Mouse (Mus musculus) midbrain, embryonic 11.5 days (tissue): ENCODE measurements around the gene Dapk1. TPM values are rescaled to one million over a fixed set of nuclear protein-coding genes. Genes with fewer than 3 reads are reported as not detected.
A peak's percentile ranks its signal among the peaks of the same experiment; 100 is the strongest.

Experiments used
- ATAC-seq: fragments of 200-750 bp; cut with Nextera tagmentation; 2 replicates; pipeline ENCODE4 v1.8.0; 2017; ENCODE audit warnings: moderate TSS enrichment, moderate library complexity; ENCODE audit not compliant: low FRiP score
- DNase-seq: peaks from one replicate; pipeline ENCODE4 v3.0.0; 2015; ENCODE audit warnings: low spot score; ENCODE audit errors: missing footprints
- H3K27ac ChIP-seq: fragments of 300-500 bp; sonication (generic); 2 replicates; pipeline ENCODE4 v1.5.1; 2014; ENCODE audit warnings: low read depth, low read length
- H3K27me3 ChIP-seq: fragments of 300-500 bp; sonication (generic); 2 replicates; pipeline ENCODE4 v1.6.1; 2014; ENCODE audit warnings: mild to moderate bottlenecking, low read length, moderate library complexity, mixed read lengths; ENCODE audit not compliant: control insufficient read depth, insufficient read depth
- H3K36me3 ChIP-seq: fragments of 300-500 bp; sonication (generic); 2 replicates; pipeline ENCODE4 v1.6.1; 2014; ENCODE audit warnings: mild to moderate bottlenecking, low read length, moderate library complexity, mixed read lengths; ENCODE audit not compliant: control insufficient read depth, insufficient read depth
- H3K4me1 ChIP-seq: fragments of 300-500 bp; sonication (generic); 2 replicates; pipeline ENCODE4 v1.6.1; 2014; ENCODE audit warnings: low read length; ENCODE audit not compliant: control insufficient read depth, insufficient read depth
- H3K4me2 ChIP-seq: fragments of 300-500 bp; sonication (generic); 2 replicates; pipeline ENCODE4 v1.6.1; 2014; ENCODE audit warnings: mild to moderate bottlenecking, moderate library complexity
- H3K4me3 ChIP-seq: fragments of 300-500 bp; sonication (generic); 2 replicates; pipeline ENCODE4 v1.5.1; 2014; ENCODE audit warnings: low read depth, low read length
- H3K9ac ChIP-seq: fragments of 300-500 bp; sonication (generic); 2 replicates; pipeline ENCODE4 v1.6.1; 2014; ENCODE audit warnings: low read length
- H3K9me3 ChIP-seq: fragments of 300-500 bp; sonication (generic); 2 replicates; pipeline ENCODE4 v1.6.1; 2016; ENCODE audit warnings: low read length; ENCODE audit not compliant: control insufficient read depth
- WGBS: fragments of 180-500 bp; shearing (Covaris S2); extraction: QIAGEN DNeasy Blood & Tissue Kit; methylation state at CpG from one replicate; pipeline ENCODE4 v1.1.7; 2014; 5-methylcytosine and 5-hydroxymethylcytosine counted together
- polyA plus RNA-seq: library from polyadenylated mRNA; unstranded; fragments of >200 nt; fragmentation: Nextera tagmentation; extraction: Ambion mirVana; gene quantifications from 2 replicates; pipeline ENCODE4 v1.2.1, GENCODE M21; 2014

Gene Dapk1
- polyA plus RNA-seq, 1 experiment from 2014 or later = 17.2 TPM

- no peak overlapping the region for H3K27ac ChIP-seq
- no peaks in the 10 kb centered on the region for H3K27me3 ChIP-seq
- no peaks in the 10 kb centered on the region for H3K36me3 ChIP-seq
- H3K4me3 ChIP-seq = no peak overlapping the region
- 95% methylated on average over 4 of the region's 4 CpGs for WGBS
- peaks cover 7% of the 10 kb centered on the region; the same call in 1 of the 2 replicates for H3K9me3 ChIP-seq
- DNase-seq = no peak
- no peak overlapping the region for H3K4me2 ChIP-seq
- H3K4me1 ChIP-seq = peaks cover 10% of the 10 kb centered on the region
- no peak overlapping the region for H3K9ac ChIP-seq
- ATAC-seq = no peak
Measured at GRCm38 (mm10) chr13:60687462-60687861, 85.7 kb downstream of the Dapk1 start.

GRCm38 (mm10) chr13:60687891-60688290, 86.1 kb downstream of the Dapk1 start:
- DNase-seq = no peak
- H3K4me1 ChIP-seq = peaks cover 10% of the 10 kb centered on the region
- 77% methylated on average over 7 of the region's 7 CpGs for WGBS

GRCm38 (mm10) chr13:60690921-60691320, 89.2 kb downstream of the Dapk1 start:
- H3K9me3 ChIP-seq = peaks cover 7% of the 10 kb centered on the region; the same call in 1 of the 2 replicates
- H3K9ac ChIP-seq = no peak overlapping the region
- no peaks in the 10 kb centered on the region for H3K36me3 ChIP-seq
- H3K4me1 ChIP-seq = 0 out of 2 replicates have a peak, but pooled peaks cover 2% of the 10 kb centered on the region
- H3K27ac ChIP-seq = no peak overlapping the region
- DNase-seq (peak; percentile 65), ATAC-seq (no peak)
- H3K4me2 ChIP-seq = no peak overlapping the region
- no peaks in the 10 kb centered on the region for H3K27me3 ChIP-seq
- 98% methylated on average over 2 of the region's 2 CpGs for WGBS
- H3K4me3 ChIP-seq = no peak overlapping the region

More at GRCm38 (mm10) chr13:60687891-60688290, 86.1 kb downstream of the Dapk1 start:
- ATAC-seq = no peak
- no peak overlapping the region for H3K27ac ChIP-seq
- no peaks in the 10 kb centered on the region for H3K36me3 ChIP-seq
- peaks cover 7% of the 10 kb centered on the region; the same call in 1 of the 2 replicates for H3K9me3 ChIP-seq
- no peaks in the 10 kb centered on the region for H3K27me3 ChIP-seq
- H3K9ac ChIP-seq = no peak overlapping the region
- H3K4me3 ChIP-seq = no peak overlapping the region
- no peak overlapping the region for H3K4me2 ChIP-seq

- H3K9me3 ChIP-seq = peaks cover 7% of the 10 kb centered on the region; the same call in 1 of the 2 replicates
- H3K27ac ChIP-seq = no peak overlapping the region
- no peak overlapping the region for H3K4me2 ChIP-seq
- no peaks in the 10 kb centered on the region for H3K27me3 ChIP-seq
- WGBS = 100% methylated on average over 3 of the region's 3 CpGs
- no peak overlapping the region for H3K9ac ChIP-seq
- ATAC-seq = no peak
- DNase-seq = peak; percentile 61
- H3K36me3 ChIP-seq = peaks cover 6% of the 10 kb centered on the region; the same call in 1 of the 2 replicates
- H3K4me1 ChIP-seq = no peaks in the 10 kb centered on the region
- no peak overlapping the region for H3K4me3 ChIP-seq
Measured at GRCm38 (mm10) chr13:60691940-60692339, 90.2 kb downstream of the Dapk1 start.

GRCm38 (mm10) chr13:60695186-60695980, 93.6 kb downstream of the Dapk1 start:
- H3K27ac ChIP-seq = no peak overlapping the region
- H3K4me2 ChIP-seq = no peak overlapping the region
- ATAC-seq (no peak), DNase-seq (peak; percentile 68)
- no peaks in the 10 kb centered on the region for H3K4me1 ChIP-seq
- H3K4me3 ChIP-seq = no peak overlapping the region
- H3K9ac ChIP-seq = no peak overlapping the region
- H3K27me3 ChIP-seq = no peaks in the 10 kb centered on the region
- WGBS = 82% methylated on average over 10 of the region's 10 CpGs
- peaks cover 6% of the 10 kb centered on the region; the same call in 1 of the 2 replicates for H3K36me3 ChIP-seq
- peaks cover 7% of the 10 kb centered on the region; the same call in 1 of the 2 replicates for H3K9me3 ChIP-seq

- Histone ChIP-seq H3K4me2 (no peak overlapping the region), H3K27ac (no peak overlapping the region), H3K4me3 (no peak overlapping the region), H3K9ac (no peak overlapping the region), H3K36me3 (peaks cover 6% of the 10 kb centered on the region; the same call in 1 of the 2 replicates), H3K9me3 (peaks cover 7% of the 10 kb centered on the region; the same call in 1 of the 2 replicates), H3K27me3 (no peaks in the 10 kb centered on the region), H3K4me1 (no peaks in the 10 kb centered on the region)
- DNase-seq (peak; percentile 26), ATAC-seq (no peak)
- WGBS = 93% methylated on average over 14 of the region's 14 CpGs
Measured at GRCm38 (mm10) chr13:60696323-60696722, 94.6 kb downstream of the Dapk1 start.

- 74% methylated on average over 7 of the region's 8 CpGs for WGBS
- Histone ChIP-seq H3K36me3 (peaks cover 6% of the 10 kb centered on the region; the same call in 1 of the 2 replicates), H3K27me3 (no peaks in the 10 kb centered on the region), H3K4me3 (no peak overlapping the region), H3K9ac (no peak overlapping the region), H3K4me1 (no peaks in the 10 kb centered on the region), H3K9me3 (peaks cover 5% of the 10 kb centered on the region; the same call in 1 of the 2 replicates), H3K27ac (no peak overlapping the region), H3K4me2 (no peak overlapping the region)
- ATAC-seq (no peak), DNase-seq (peak; percentile 26)
Measured at GRCm38 (mm10) chr13:60696741-60697140, 95.0 kb downstream of the Dapk1 start.

- WGBS = 92% methylated on average over 2 of the region's 2 CpGs
- DNase-seq = peak; percentile 67
- Histone ChIP-seq H3K4me3 (no peak overlapping the region), H3K36me3 (peaks cover 6% of the 10 kb centered on the region; the same call in 1 of the 2 replicates), H3K27ac (no peak overlapping the region), H3K4me1 (no peaks in the 10 kb centered on the region), H3K4me2 (no peak overlapping the region), H3K9me3 (no peaks in the 10 kb centered on the region), H3K9ac (no peak overlapping the region), H3K27me3 (no peaks in the 10 kb centered on the region)
- no peak for ATAC-seq
Measured at GRCm38 (mm10) chr13:60698021-60698420, 96.3 kb downstream of the Dapk1 start.

GRCm38 (mm10) chr13:60701671-60702171, 100.0 kb downstream of the Dapk1 start:
- H3K4me1 ChIP-seq = no peaks in the 10 kb centered on the region
- no peaks in the 10 kb centered on the region for H3K27me3 ChIP-seq
- H3K9ac ChIP-seq = no peak overlapping the region
- H3K4me2 ChIP-seq = no peak overlapping the region
- H3K36me3 ChIP-seq = peaks cover 2% of the 10 kb centered on the region; the same call in 1 of the 2 replicates
- WGBS = 87% methylated on average over 12 of the region's 12 CpGs
- ATAC-seq (no peak), DNase-seq (no peak)
- no peak overlapping the region for H3K4me3 ChIP-seq
- H3K27ac ChIP-seq = no peak overlapping the region
- no peaks in the 10 kb centered on the region for H3K9me3 ChIP-seq
